Mouse (Mus musculus): ENCODE results near the gene Krtap19-5. TPM values are rescaled to one million over a fixed set of nuclear protein-coding genes. Genes with fewer than 3 reads are reported as not detected.

Krtap19-5 gene
- polyA plus RNA-seq (2016; fragmentation: Nextera tagmentation; extraction: Ambion mirVana): not detected in 2 replicates

DNA sequence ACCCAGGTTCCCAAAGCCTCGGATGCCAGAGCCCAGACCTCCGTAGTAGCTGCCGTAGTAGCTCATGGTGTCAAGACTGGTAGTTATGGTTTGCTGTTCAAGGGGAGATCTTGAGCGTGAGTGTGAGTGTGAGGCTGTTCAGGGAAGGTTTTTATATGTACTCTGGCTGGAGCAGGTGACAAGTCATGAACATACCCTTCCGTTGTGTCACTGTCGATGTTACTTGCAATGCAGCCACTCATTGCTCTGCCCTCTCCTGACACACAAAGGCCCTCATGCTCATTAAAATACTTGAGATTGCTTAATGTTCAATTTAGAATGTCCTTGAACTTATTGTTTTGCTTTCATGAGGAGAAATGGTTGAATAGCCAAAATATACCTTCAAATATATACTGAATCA is at the start of gene Krtap19-5:
TSS of gene Krtap19-5 (minus strand) at position 101 of the 400 bp plus-strand sequence.
- DNase-seq (ENCODE audit: extremely low spot score, low spot score): no peak
- Histone ChIP-seq H3K27ac (no peak within 1 kb of the TSS), H3K9me3 (no peaks in the 10 kb centered on the region), H3K27me3 (ENCODE audit: poor library complexity, severe bottlenecking) (no peaks in the 10 kb centered on the region), H3K4me1 (no peaks in the 10 kb centered on the region), H3K36me3 (replicated peaks) (no peaks in the 10 kb centered on the region), H3K4me3 (no peak within 1 kb of the TSS)
- WGBS: 93% methylated on average over 6 of the region's 6 CpGs

DNA sequence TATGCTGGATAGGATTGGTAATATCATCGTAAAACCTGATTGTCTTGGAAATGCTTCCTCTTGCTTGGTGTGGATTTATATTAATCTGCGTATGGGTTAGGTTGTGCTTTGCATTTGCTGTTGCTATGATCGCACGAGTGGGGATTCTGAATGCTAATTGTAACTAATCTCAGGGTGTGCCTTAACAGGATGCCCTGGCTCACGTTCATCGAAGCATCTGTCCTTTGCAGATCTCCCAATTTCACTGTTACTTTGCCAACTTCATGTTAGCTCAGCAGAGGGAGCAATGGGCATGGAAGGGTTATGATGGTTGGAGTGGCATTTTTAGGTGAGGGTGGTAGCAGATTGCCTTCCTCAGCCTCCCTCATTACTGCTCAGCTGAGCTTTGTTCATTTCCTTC is 44.8 kb upstream of the Krtap19-5 start:
- H3K4me3 ChIP-seq: no peak overlapping the region
- no peaks in the 10 kb centered on the region for H3K27me3 ChIP-seq (ENCODE audit: poor library complexity, severe bottlenecking)
- H3K9me3 ChIP-seq: no peaks in the 10 kb centered on the region
- no peak for DNase-seq (ENCODE audit: extremely low spot score, low spot score)
- WGBS: 82% methylated on average over 6 of the region's 6 CpGs
- no peak overlapping the region for H3K27ac ChIP-seq
- H3K4me1 ChIP-seq: no peaks in the 10 kb centered on the region
- H3K36me3 ChIP-seq (replicated peaks): no peaks in the 10 kb centered on the region

DNA sequence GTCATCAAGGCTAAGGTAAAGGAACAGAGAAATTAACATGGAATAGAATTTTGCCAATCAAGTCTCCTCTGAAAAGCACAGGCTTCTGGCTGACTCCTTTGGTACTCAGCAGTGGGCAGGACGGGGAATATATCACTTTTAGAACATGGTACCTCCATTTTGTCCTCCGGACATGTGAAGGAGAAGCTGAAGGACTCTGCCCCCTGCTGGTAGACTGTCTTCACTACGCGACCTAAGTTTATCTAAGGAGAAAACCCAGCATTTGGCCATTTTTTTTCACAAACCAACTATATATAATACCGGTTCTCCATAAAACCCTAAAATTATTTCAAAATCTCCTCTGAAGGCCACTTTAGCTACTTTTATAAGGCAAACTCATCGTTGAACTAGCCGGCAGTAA is 42.0 kb upstream of the Krtap19-5 start:
- H3K4me3 ChIP-seq: no peak overlapping the region
- H3K9me3 ChIP-seq: no peaks in the 10 kb centered on the region
- peak; percentile 22 for DNase-seq (ENCODE audit: extremely low spot score, low spot score)
- no peak overlapping the region for H3K27ac ChIP-seq
- H3K4me1 ChIP-seq: no peaks in the 10 kb centered on the region
- no peaks in the 10 kb centered on the region for H3K36me3 ChIP-seq (replicated peaks)
- WGBS: 80% methylated on average over 7 of the region's 7 CpGs
- H3K27me3 ChIP-seq (ENCODE audit: poor library complexity, severe bottlenecking): no peaks in the 10 kb centered on the region

DNA sequence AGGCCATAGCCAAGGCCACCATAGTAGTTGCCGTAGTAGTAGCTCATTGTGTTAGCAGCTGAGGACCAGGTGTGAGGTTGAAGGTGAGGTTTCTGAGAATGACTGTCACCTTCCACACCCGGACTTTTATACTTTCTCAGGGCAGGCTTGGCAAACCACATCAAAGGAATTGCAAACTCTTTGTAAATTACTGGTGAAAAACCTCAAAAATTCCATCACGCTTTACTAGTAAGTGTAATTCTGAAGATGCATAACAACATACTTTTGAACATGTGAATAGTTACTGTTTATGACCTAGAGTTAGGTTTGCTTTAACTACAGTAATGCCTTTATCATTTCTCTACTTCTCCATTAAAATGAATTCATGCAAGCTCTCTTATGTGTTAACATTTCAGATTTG is 35.9 kb upstream of the Krtap19-5 start, which contains the start of gene Krtap19-9b:
TSS of gene Krtap19-9b (minus strand) at position 101 of the 400 bp plus-strand sequence.
- Histone ChIP-seq H3K9me3 (no peaks in the 10 kb centered on the region), H3K4me1 (no peaks in the 10 kb centered on the region), H3K27ac (no peak within 1 kb of the TSS), H3K36me3 (replicated peaks) (no peaks in the 10 kb centered on the region), H3K27me3 (ENCODE audit: poor library complexity, severe bottlenecking) (no peaks in the 10 kb centered on the region), H3K4me3 (no peak within 1 kb of the TSS)
- no peak for DNase-seq (ENCODE audit: extremely low spot score, low spot score)
- 94% methylated on average over 3 of the region's 3 CpGs for WGBS

DNA sequence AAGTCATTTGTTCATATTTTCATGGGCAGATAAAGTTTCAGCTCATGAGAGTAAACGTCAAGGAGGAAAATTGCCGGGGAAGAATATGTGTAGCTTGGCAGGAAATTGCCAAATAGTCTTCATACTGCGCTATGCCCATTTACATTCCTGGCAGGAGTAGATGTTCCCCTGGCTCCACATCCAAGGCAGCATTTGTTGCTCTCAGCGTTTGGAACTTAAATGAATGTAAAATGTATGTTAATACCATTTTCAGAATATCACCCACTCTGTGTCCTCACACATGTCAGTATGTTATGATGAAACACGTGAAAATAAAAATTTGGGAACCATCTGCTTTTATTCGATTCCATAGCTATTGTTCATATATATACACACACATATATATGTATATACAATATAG is 9.4 kb downstream of the Krtap19-5 start:
- Histone ChIP-seq H3K27ac (no peak overlapping the region), H3K27me3 (ENCODE audit: poor library complexity, severe bottlenecking) (no peaks in the 10 kb centered on the region), H3K4me1 (no peaks in the 10 kb centered on the region), H3K36me3 (replicated peaks) (no peaks in the 10 kb centered on the region), H3K4me3 (no peak overlapping the region), H3K9me3 (no peaks in the 10 kb centered on the region)
- no peak for DNase-seq (ENCODE audit: extremely low spot score, low spot score)
- 94% methylated on average over 6 of the region's 6 CpGs for WGBS

DNA sequence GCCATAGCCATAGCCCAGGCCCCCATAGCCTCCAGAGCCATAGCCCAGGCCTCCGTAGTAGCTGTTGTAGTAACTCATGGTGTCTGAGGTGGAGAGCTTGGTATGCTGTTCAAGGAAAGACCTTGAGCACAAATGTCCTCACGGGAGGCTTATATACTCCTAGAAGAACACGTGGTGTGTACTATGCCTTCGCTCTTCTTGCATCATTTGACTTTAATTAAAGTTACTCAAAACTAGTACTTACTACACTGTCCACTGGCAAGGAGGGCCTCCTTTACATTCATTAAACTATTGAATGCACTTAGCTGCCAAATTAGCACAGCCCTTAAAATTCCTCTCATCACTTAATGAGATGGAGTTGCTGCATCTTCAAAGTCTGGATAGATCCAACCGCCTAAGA is 11.3 kb downstream of the Krtap19-5 start, which contains the start of gene Krtap19-4:
TSS of gene Krtap19-4 (minus strand) at position 101 of the 400 bp plus-strand sequence.
- Histone ChIP-seq H3K9me3 (no peaks in the 10 kb centered on the region), H3K4me3 (no peak within 1 kb of the TSS), H3K27ac (no peak within 1 kb of the TSS), H3K27me3 (ENCODE audit: poor library complexity, severe bottlenecking) (no peaks in the 10 kb centered on the region), H3K36me3 (replicated peaks) (no peaks in the 10 kb centered on the region), H3K4me1 (no peaks in the 10 kb centered on the region)
- no peak for DNase-seq (ENCODE audit: extremely low spot score, low spot score)
- 95% methylated on average over 5 of the region's 5 CpGs for WGBS

DNA sequence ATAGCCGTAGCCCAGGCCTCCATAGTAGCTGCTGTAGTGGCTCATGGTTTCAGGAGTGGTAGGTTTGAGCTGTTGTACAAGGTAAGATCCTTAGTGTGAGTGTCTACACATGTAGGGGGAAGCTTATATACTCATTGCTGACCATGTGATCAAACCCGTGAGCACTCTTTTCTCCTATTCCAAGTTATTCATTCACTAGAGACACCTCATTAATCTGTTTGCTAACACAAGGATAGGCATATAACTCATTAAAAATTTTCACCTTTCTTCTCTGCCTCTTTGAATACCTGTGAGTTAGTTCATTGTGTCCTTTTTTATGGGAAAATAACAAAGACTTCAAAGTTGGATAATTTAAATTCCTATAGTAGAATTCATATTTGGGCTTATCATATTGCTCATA is 18.3 kb downstream of the Krtap19-5 start, which contains the start of gene Krtap19-3:
TSS of gene Krtap19-3 (minus strand) at position 101 of the 400 bp plus-strand sequence.
- H3K4me3 ChIP-seq: no peak within 1 kb of the TSS
- no peak for DNase-seq (ENCODE audit: extremely low spot score, low spot score)
- H3K4me1 ChIP-seq: no peaks in the 10 kb centered on the region
- no peaks in the 10 kb centered on the region for H3K9me3 ChIP-seq
- 90% methylated on average over 2 of the region's 2 CpGs for WGBS
- H3K27ac ChIP-seq: no peak within 1 kb of the TSS
- no peaks in the 10 kb centered on the region for H3K27me3 ChIP-seq (ENCODE audit: poor library complexity, severe bottlenecking)
- H3K36me3 ChIP-seq (replicated peaks): no peaks in the 10 kb centered on the region

DNA sequence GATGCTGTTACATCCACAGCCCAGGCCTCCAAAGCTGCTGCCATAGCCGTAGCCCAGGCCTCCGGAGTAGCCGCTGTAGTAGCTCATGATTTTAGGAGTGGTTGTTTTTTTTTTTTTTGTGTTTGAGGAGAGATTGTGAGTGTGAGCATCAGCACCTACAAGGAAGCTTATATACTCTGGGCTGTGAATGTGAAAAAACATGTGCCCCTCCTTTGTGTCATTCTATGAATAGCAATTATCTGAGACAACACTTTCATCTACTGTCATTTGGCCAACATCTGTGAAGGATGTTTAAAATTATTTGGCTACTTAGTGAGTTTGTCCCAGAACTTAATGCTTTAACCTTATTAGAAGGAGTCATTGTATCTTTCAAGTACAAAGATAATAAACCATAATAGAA is 22.1 kb downstream of the Krtap19-5 start, which contains the start of gene Krtap19-2:
TSS of gene Krtap19-2 (minus strand) at position 101 of the 400 bp plus-strand sequence.
- Histone ChIP-seq H3K27ac (no peak within 1 kb of the TSS), H3K4me1 (no peaks in the 10 kb centered on the region), H3K27me3 (ENCODE audit: poor library complexity, severe bottlenecking) (no peaks in the 10 kb centered on the region), H3K9me3 (no peaks in the 10 kb centered on the region), H3K4me3 (no peak within 1 kb of the TSS), H3K36me3 (replicated peaks) (no peaks in the 10 kb centered on the region)
- 95% methylated on average over 3 of the region's 3 CpGs for WGBS
- DNase-seq (ENCODE audit: extremely low spot score, low spot score): no peak

DNA sequence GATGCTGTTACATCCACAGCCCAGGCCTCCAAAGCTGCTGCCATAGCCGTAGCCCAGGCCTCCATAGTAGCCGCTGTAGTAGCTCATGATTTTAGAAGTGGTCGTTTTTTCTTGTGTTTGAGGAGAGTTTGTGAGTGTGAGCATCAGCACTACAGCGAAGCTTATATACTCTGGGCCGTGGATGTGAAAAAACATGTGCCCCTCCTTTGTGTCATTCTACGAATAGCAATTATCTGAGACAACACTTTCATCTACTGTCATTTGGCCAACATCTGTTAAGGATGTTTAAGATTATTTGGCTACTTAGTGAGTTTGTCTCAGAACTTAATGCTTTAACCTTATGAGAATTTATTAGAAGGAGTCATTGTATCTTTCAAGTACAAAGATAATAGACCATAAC is 26.9 kb downstream of the Krtap19-5 start, which contains the start of gene Krtap19-1:
TSS of gene Krtap19-1 (minus strand) at position 101 of the 400 bp plus-strand sequence.
- H3K4me3 ChIP-seq: no peak within 1 kb of the TSS
- no peaks in the 10 kb centered on the region for H3K9me3 ChIP-seq
- H3K4me1 ChIP-seq: no peaks in the 10 kb centered on the region
- H3K36me3 ChIP-seq (replicated peaks): no peaks in the 10 kb centered on the region
- 86% methylated on average over 6 of the region's 6 CpGs for WGBS
- DNase-seq (ENCODE audit: extremely low spot score, low spot score): no peak
- no peaks in the 10 kb centered on the region for H3K27me3 ChIP-seq (ENCODE audit: poor library complexity, severe bottlenecking)
- no peak within 1 kb of the TSS for H3K27ac ChIP-seq

DNA sequence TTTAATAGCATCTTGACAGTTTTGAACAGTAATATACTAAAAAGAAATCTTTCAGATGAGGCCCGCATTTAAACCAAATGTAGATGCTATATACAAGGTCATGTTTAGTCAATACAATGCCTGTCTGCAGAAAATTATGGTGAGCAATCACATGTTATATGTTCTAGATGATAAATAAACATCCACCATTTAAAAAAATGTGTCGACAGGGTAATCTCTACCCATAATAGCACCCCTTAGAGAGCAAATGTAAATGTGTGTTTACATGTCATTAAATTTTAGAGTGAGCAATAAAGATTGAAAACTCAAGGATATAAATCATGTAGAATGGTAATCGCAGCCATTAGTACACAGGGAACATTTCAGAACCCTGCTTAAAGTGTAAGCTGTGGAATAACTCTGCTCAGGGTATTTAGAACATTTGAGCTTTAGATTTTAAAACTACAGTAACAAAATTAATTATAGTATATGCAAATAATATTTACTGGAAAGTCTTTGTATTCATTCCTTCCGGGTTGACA is 31.3 kb downstream of the Krtap19-5 start:
- no peak for DNase-seq (ENCODE audit: extremely low spot score, low spot score)
- 89% methylated on average over 4 of the region's 4 CpGs for WGBS

DNA sequence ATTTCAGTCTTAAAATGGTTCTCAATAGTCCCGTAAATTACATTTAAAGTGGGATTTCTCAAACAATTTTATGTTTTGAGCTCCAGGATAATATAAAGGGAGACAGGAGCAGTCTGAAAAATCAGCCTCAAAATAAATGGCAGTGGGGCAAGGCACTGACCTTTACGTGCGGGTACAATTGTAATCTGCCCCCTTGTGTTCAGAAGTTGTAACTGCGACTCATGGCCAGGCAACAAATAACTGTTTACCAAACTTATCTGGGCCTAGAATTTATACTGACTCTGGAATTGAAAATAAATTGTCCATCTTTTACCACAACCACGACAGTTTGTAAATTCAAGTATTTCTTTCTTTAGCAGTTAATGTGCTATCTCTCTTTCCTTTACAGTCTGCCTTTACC is 44.8 kb downstream of the Krtap19-5 start:
- Histone ChIP-seq H3K4me1 (no peaks in the 10 kb centered on the region), H3K9me3 (no peaks in the 10 kb centered on the region), H3K36me3 (replicated peaks) (no peaks in the 10 kb centered on the region), H3K4me3 (no peak overlapping the region), H3K27ac (no peak overlapping the region), H3K27me3 (ENCODE audit: poor library complexity, severe bottlenecking) (no peaks in the 10 kb centered on the region)
- no peak for DNase-seq (ENCODE audit: extremely low spot score, low spot score)
- WGBS: 16% methylated on average over 5 of the region's 5 CpGs

More for the DNA sequence above, 31.3 kb downstream of the Krtap19-5 start:
- Histone ChIP-seq H3K36me3 (replicated peaks) (no peaks in the 10 kb centered on the region), H3K4me3 (no peak overlapping the region), H3K27me3 (ENCODE audit: poor library complexity, severe bottlenecking) (no peaks in the 10 kb centered on the region), H3K9me3 (no peaks in the 10 kb centered on the region), H3K4me1 (no peaks in the 10 kb centered on the region), H3K27ac (no peak overlapping the region)

DNA sequence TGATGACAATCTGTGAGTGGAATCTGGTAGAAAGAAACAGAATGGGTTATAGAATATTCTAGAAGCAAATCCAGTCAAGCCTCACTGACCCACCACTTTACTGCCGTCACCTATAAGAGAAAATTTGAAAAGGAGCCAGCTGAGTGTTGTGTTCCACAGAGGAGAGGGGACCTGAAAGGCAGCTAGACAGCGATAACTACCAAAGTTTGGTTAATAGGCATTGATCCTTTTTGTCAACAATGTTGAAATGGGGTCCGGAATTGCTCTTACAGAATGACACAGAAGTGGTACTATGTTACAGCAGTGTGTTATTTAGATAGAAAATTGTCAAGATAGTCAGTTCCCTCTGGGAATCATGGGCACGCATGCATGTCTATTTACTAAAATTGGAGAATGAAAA is 47.7 kb downstream of the Krtap19-5 start:
- Histone ChIP-seq H3K36me3 (replicated peaks) (no peaks in the 10 kb centered on the region), H3K27ac (no peak overlapping the region), H3K4me3 (no peak overlapping the region), H3K27me3 (ENCODE audit: poor library complexity, severe bottlenecking) (no peaks in the 10 kb centered on the region), H3K9me3 (no peaks in the 10 kb centered on the region), H3K4me1 (no peaks in the 10 kb centered on the region)
- WGBS: 87% methylated on average over 4 of the region's 4 CpGs
- no peak for DNase-seq (ENCODE audit: extremely low spot score, low spot score)

DNA sequence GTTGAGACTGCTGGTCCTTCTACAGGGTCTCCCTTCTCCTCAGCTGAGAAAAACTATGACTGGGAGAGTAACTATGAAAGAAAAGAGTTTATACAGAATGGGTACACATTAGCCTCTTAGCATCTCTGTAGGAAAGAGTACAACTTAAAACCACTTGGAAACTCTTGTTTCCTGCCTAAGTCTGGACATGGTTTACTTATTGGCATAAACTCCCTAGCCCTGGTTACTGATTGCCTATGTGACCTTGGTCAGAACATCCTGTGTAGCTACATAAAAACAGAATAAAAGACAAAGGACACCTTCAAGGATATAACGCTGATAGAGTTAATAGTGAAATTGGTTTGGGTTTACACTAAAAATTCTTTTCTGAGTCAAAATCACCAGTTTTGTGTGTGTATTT is 48.9 kb downstream of the Krtap19-5 start:
- Histone ChIP-seq H3K27me3 (ENCODE audit: poor library complexity, severe bottlenecking) (no peaks in the 10 kb centered on the region), H3K36me3 (replicated peaks) (no peaks in the 10 kb centered on the region), H3K27ac (no peak overlapping the region), H3K4me3 (no peak overlapping the region), H3K4me1 (no peaks in the 10 kb centered on the region), H3K9me3 (no peaks in the 10 kb centered on the region)
- no peak for DNase-seq (ENCODE audit: extremely low spot score, low spot score)
- WGBS: 93% methylated on average over 1 of the region's 1 CpGs

Measured in forebrain, embryonic 10.5 days (tissue).